Mouse (Mus musculus) kidney, adult 2 months (tissue): ENCODE results near the gene Fam19a5. TPM values are rescaled to one million over a fixed set of nuclear protein-coding genes. Genes with fewer than 3 reads are reported as not detected.

Source experiments
- DNase-seq: peaks from one replicate; pipeline ENCODE4 v3.0.0; 2021
- H3K27ac ChIP-seq: fragments of 200-500 bp; 2 replicates; pipeline ENCODE4 v1.5.1; 2012; ENCODE audit warnings: low read depth, low read length, control low read depth, inconsistent platforms; ENCODE audit not compliant: insufficient read depth
- H3K27me3 ChIP-seq: fragments of 200-500 bp; replicated peaks from 2 replicates; pipeline ENCODE4 v1.6.1; 2012; ENCODE audit warnings: mild to moderate bottlenecking, moderate library complexity, low read length, inconsistent platforms; ENCODE audit not compliant: control insufficient read depth, insufficient read depth
- H3K36me3 ChIP-seq: fragments of 200-500 bp; 2 replicates; pipeline ENCODE4 v1.6.1; 2012; ENCODE audit warnings: mild to moderate bottlenecking, moderate library complexity, low read length, inconsistent platforms; ENCODE audit not compliant: control insufficient read depth, insufficient read depth
- H3K4me1 ChIP-seq: fragments of 200-500 bp; 2 replicates; pipeline ENCODE4 v1.6.1; 2011; ENCODE audit warnings: low read length; ENCODE audit not compliant: control insufficient read depth, insufficient read depth
- H3K4me3 ChIP-seq: fragments of 200-500 bp; 2 replicates; pipeline ENCODE4 v1.5.1; 2011; ENCODE audit warnings: mild to moderate bottlenecking, low read depth, low read length, control low read depth; ENCODE audit not compliant: insufficient read depth
- CTCF ChIP-seq: fragments of 200-500 bp; conservative IDR thresholded peaks from 2 replicates; pipeline ENCODE4 v1.5.1; 2011; ENCODE audit warnings: low read depth, mild to moderate bottlenecking, control low read depth, low read length, moderate library complexity, mixed read lengths; ENCODE audit not compliant: insufficient read depth, insufficient read length
- POLR2A ChIP-seq: fragments of 200-500 bp; IDR thresholded peaks from one replicate; pipeline ENCODE4 v1.6.1; 2011; ENCODE audit warnings: low read depth, low read length, control low read depth
- WGBS: fragments of 180-500 bp; shearing (Covaris S2); methylation state at CpG from one replicate; pipeline ENCODE4 v1.1.7; 2018; 5-methylcytosine and 5-hydroxymethylcytosine counted together
- polyA plus RNA-seq: library from polyadenylated mRNA; depleted of rRNA; stranded (reverse); fragments of >200 nt; gene quantifications from 2 replicates; pipeline ENCODE4 v1.2.3, GENCODE M21; 2012

The Fam19a5 gene
- polyA plus RNA-seq, 1 experiment, result 6.3 TPM

DNA sequence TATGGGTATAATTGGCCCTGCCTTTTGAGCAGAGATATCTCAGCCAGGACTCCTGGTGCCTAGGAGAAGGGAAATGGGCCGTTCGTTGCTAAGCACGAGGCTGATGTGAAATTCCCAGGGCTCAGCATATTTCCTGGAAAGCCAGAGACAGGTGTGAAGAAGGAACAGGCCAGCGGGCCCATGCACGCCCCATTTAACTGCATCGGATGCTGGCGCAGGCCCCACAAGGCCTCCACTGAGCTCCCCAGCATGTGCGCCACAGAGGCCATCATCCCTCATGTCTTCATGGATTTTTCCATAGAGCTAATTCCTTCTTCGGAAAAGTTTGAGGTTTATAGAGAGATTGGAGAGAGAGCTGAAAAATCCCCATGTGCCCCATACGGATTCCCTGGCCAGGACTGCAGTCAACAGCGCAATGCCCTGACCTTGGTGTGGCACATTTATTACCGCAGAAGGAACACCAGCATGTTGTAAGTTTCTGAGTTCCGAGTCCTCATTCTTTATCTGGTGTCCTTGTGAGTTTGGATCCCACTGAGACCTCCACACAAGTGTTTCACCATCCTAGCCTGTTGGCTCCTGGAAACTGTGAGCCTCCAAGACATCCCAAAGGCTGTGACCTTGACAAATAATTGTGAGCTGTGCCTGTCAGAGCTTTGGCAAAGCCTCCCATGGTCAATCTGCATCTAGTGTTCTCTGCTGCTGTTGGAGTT lies 122.1 kb downstream of the Fam19a5 start:
- 83% methylated on average over 13 of the region's 13 CpGs for WGBS
- no peaks in the 10 kb centered on the region for H3K27me3 ChIP-seq

DNA sequence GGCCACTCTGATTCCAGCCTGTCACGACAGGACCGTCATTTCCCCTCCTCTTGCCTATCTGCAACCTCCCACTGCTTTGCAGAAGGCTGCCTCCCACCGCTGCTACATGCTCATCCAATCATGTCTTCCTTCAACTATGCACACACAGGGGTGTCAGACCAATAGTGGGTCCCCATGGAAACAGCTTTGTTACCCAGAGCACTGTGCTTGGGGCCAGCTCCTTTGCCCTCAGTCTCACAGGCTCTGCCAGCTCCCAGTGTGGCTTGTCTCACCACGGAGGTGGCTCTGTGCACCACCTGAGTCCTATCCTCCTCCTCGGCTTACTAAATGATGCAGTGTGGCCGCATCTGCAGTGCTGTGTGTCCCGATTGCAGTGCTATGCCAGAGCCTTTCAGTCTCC lies 123.3 kb downstream of the Fam19a5 start:
- 67% methylated on average over 7 of the region's 7 CpGs for WGBS
- no peak overlapping the region for H3K27ac ChIP-seq
- no peak for TF ChIP-seq CTCF
- TF ChIP-seq POLR2A, result no peak
- H3K27me3 ChIP-seq, result no peaks in the 10 kb centered on the region
- H3K4me3 ChIP-seq, result no peak overlapping the region
- no peak for DNase-seq
- H3K36me3 ChIP-seq, result no peaks in the 10 kb centered on the region
- H3K4me1 ChIP-seq, result no peaks in the 10 kb centered on the region

More for the DNA sequence above, 122.1 kb downstream of the Fam19a5 start:
- Histone ChIP-seq H3K4me3 (no peak overlapping the region), H3K4me1 (no peaks in the 10 kb centered on the region), H3K36me3 (no peaks in the 10 kb centered on the region), H3K27ac (no peak overlapping the region)
- TF ChIP-seq POLR2A, result no peak
- no peak for TF ChIP-seq CTCF
- no peak for DNase-seq

DNA sequence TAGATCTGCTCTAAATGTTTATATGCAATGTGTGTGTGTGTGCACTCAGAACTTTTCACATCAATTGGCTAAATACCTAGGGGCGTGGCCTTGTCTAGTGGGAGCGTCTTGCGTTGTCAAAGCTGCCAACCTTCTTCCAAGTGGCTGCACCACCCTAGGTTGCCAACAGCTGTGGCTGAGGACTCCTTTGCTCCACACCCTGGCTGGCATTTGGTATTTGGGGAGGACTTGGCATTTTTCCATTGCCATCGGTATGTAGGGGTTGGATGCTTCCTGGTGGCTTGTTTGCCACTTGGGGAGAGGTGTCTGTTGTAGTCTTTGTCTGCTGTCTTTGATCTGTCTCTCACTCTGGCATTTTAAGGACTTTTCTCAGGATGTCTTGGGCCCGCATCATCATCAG lies 124.0 kb downstream of the Fam19a5 start:
- Histone ChIP-seq H3K4me1 (no peaks in the 10 kb centered on the region), H3K4me3 (no peak overlapping the region), H3K36me3 (no peaks in the 10 kb centered on the region), H3K27me3 (no peaks in the 10 kb centered on the region), H3K27ac (no peak overlapping the region)
- TF ChIP-seq POLR2A (no peak), CTCF (no peak)
- no peak for DNase-seq
- 59% methylated on average over 5 of the region's 5 CpGs for WGBS

DNA sequence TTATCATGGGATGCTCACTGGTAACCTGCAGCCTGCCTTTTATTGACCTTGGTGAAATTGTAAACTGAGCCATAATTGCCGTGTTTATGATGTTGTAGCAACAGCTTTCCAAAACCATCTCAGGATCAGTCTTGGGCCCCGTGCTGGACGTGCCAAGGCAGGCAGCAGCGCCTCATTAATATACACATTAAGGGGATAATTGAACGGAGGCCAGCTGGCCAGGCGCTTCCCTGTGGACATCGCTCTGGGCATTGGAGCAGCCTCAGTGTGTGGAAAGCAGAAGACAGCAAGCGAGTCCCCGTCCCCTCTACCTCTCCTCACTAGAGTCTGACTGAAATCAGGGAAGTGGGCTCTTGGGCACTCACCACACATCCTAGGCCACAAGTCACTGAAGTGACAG lies 127.8 kb downstream of the Fam19a5 start:
- DNase-seq, result no peak
- no peaks in the 10 kb centered on the region for H3K36me3 ChIP-seq
- TF ChIP-seq POLR2A (no peak), CTCF (no peak)
- no peaks in the 10 kb centered on the region for H3K4me1 ChIP-seq
- H3K27me3 ChIP-seq, result no peaks in the 10 kb centered on the region
- H3K27ac ChIP-seq, result no peak overlapping the region
- WGBS, result 52% methylated on average over 9 of the region's 9 CpGs
- H3K4me3 ChIP-seq, result no peak overlapping the region

DNA sequence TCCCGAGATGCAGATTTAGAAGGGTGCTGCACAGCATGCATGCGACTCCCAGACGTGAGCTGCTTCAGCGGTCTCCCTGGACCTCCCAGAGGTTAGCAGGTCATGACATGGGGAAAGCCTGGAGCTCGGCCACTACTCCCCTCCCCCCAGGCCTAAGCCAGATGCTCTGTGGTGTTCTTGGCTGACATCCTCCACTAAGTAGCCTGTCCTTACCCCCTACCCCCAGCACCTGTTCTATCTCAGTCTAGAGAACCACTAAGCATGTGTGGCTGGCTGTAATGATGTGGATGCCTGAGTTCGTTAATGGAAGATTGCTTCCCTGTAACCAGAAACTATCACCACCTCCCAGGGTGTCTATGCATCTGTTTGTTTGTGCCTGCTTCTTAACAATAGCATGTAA lies 134.6 kb downstream of the Fam19a5 start:
- no peak overlapping the region for H3K4me3 ChIP-seq
- no peak for DNase-seq
- no peaks in the 10 kb centered on the region for H3K4me1 ChIP-seq
- TF ChIP-seq POLR2A (no peak), CTCF (no peak)
- no peaks in the 10 kb centered on the region for H3K27me3 ChIP-seq
- no peaks in the 10 kb centered on the region for H3K36me3 ChIP-seq
- WGBS, result 42% methylated on average over 6 of the region's 6 CpGs
- H3K27ac ChIP-seq, result no peak overlapping the region

DNA sequence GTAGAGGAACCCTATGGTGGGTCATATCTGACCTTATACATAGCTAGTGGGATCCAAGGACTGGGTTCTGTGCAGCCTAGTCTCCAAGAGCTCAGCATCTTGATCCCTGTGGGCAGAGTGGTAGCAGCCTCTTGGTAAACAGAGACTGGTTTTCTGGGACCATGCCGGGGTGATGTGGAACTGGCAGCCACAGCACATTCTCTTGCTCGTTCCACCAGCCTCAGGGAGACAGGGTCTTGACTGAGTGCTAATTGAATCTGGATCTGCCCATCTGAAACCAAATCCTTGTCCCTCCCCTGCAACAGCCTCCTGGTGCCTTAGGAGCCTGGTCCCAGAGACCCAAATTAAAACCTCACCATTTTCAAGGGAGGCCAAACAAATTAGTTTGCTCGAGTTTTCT lies 138.3 kb downstream of the Fam19a5 start:
- TF ChIP-seq CTCF, result no peak
- no peak for TF ChIP-seq POLR2A
- Histone ChIP-seq H3K4me1 (no peaks in the 10 kb centered on the region), H3K27me3 (no peaks in the 10 kb centered on the region), H3K4me3 (no peak overlapping the region), H3K36me3 (no peaks in the 10 kb centered on the region), H3K27ac (no peak overlapping the region)
- DNase-seq, result no peak
- WGBS, result 56% methylated on average over 3 of the region's 3 CpGs

DNA sequence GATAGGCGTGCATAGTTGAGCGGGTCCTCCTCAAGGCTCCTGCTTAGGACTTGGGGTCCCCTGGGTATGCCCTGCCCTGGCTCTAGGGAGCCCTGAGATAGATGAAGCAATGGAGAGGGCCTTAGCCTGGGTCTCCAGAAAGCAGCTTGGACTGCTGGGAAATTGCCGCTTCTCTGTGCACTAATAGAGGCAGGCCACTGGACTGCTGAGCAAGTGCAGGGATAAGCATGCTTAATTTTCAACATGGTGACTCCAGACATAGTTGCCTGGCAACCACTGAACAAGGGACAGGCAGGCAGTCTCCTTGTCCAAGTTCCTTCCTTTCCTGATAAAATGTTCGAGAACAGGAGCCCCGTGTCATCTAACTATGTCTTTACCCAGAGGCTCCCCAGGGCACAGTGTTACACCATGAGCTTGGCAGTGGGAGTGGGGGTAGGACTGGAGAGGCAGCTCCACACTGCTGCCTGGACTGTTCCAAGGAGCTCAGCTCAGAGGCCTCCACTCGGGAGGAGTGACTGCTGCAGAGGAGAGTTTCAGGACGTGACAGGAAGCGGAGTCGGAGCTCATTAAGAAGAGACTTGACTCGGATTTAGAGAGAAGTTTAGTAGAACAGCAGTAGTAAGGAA lies 142.4 kb downstream of the Fam19a5 start:
- TF ChIP-seq POLR2A (no peak), CTCF (no peak)
- Histone ChIP-seq H3K36me3 (no peaks in the 10 kb centered on the region), H3K4me1 (no peaks in the 10 kb centered on the region), H3K27ac (no peak overlapping the region), H3K4me3 (no peak overlapping the region), H3K27me3 (no peaks in the 10 kb centered on the region)
- WGBS, result 55% methylated on average over 10 of the region's 10 CpGs
- no peak for DNase-seq

DNA sequence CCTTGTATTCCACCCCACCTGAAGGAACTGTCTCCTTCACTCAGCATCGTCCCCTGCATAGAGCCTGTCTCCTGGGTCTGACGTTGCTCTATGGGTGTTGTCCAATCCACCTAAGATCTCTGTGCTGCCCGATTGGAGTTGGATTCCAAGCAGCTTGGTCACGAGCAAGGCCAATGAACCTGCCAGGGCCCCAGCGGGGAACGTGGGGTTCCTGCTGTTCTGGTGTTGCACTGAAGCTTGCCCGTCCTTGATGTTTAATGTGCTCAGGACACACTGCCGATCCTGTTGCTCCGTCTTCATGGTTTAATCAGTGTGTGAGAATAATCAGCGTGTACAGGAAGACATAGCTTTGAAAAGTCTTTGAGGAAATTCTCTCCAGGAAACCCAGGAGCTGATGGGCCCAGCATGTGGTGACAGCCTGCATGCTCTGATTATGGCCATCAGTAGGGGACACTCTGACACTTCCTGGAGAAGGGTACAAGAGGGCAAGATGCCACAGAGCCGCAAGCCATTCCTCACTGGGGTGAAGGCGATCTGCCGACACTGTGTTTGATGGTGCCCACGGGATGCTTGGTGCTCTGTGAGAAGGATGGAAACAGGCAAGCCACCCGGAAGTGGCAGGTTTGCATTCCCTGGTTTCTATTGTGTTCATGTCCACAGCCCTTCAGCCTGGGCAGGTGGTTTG lies 147.3 kb downstream of the Fam19a5 start:
- no peak for DNase-seq
- TF ChIP-seq CTCF (no peak), POLR2A (no peak)
- Histone ChIP-seq H3K36me3 (no peaks in the 10 kb centered on the region), H3K27ac (no peak overlapping the region), H3K4me3 (no peak overlapping the region), H3K27me3 (no peaks in the 10 kb centered on the region), H3K4me1 (no peaks in the 10 kb centered on the region)
- 62% methylated on average over 15 of the region's 15 CpGs for WGBS
